Mouse (Mus musculus): ENCODE measurements at regions not wholly inside any gene's neighbourhood (a gene's known extent, or its start where the extent isn't known, plus 50 kb on each side); places are given as distances from the start of the nearest gene placed in this dataset.

DNA sequence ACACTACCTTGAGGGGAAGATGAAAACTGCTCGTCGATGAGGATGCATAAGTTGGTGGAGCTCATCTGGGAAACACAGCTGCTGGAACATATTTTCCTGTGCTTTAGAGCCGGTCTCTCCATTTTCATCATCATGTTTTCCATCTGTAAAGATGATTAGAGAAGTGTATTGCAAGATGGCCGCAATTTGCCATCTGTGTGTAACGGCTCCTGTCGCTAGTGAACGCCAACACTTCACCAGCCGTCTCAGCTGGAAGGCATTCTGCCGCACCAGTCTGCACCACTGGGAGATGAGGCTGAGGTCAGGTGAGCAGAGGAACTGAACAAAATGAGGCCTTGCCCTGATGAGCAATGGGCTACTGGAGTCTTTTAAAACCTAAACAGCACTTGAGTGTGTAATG, 57.4 kb downstream of the Gm21962 start:
- Histone ChIP-seq H3K9me3 (no peaks in the 10 kb centered on the region), H3K4me2 (no peak overlapping the region), H3K27ac (no peak overlapping the region), H3K27me3 (no peaks in the 10 kb centered on the region), H3K36me3 (no peaks in the 10 kb centered on the region), H3K9ac (replicated peaks) (no peak overlapping the region), H3K4me3 (replicated peaks) (no peak overlapping the region), H3K4me1 (replicated peaks) (no peaks in the 10 kb centered on the region)
- ATAC-seq (ENCODE audit: insufficient number of reproducible peaks, insufficient read depth, low FRiP score, low TSS enrichment, low read depth) = no peak
- 76% methylated on average over 9 of the region's 9 CpGs for WGBS

DNA sequence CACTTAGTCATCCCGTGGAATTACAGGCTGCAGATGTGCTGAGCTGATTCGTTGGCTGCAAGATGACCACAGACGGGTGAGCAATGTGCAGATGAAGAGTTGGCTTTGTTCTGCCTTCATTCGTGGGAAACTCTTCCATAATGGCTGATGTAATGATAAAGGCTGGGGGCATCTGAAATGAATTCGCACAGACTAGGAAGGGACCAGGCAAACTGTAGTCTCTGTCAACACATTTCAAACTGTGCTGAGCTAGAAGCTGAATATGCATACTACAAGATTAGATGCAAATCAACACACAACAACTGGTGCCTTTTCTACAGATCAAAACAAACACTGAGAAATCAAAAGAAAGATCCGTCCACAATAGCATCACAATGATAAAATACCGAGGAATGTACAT, 58.1 kb downstream of the Gm21962 start:
- Histone ChIP-seq H3K4me1 (replicated peaks) (no peaks in the 10 kb centered on the region), H3K27ac (no peak overlapping the region), H3K27me3 (no peaks in the 10 kb centered on the region), H3K4me2 (no peak overlapping the region), H3K9me3 (no peaks in the 10 kb centered on the region), H3K9ac (replicated peaks) (no peak overlapping the region), H3K4me3 (replicated peaks) (no peak overlapping the region), H3K36me3 (no peaks in the 10 kb centered on the region)
- WGBS = 84% methylated on average over 7 of the region's 7 CpGs
- ATAC-seq (ENCODE audit: insufficient number of reproducible peaks, insufficient read depth, low FRiP score, low TSS enrichment, low read depth) = no peak

DNA sequence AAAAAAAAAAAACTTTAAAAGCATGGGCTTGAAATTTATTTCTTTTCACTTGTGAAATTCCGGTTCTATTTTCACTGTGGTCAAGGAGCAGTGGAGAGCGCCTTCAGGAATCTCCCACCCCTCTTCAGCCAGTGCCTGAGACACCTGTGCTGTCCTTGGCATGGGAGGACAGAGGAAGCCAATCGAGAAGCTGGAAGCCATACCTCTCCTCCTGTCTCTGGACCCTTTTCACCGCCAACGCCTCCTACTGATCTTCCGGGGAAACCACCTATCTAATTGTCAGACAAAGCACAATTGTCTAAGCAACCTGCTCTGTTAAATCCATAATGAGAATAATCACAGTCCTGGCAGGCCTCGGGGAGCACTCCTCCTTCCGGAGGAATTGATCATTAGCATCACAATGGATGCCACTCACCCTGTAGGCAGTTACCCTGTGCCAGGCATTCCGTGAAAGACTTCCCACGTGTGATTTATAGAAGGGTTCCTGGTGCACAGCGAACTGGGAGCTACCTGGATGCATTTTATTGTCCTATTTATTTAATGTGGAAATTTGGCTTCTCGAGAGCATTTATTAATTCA, 66.0 kb downstream of the Gm21962 start:
- H3K27ac ChIP-seq = no peak overlapping the region
- WGBS = 61% methylated on average over 12 of the region's 12 CpGs
- no peak for ATAC-seq (ENCODE audit: insufficient number of reproducible peaks, insufficient read depth, low FRiP score, low TSS enrichment, low read depth)

DNA sequence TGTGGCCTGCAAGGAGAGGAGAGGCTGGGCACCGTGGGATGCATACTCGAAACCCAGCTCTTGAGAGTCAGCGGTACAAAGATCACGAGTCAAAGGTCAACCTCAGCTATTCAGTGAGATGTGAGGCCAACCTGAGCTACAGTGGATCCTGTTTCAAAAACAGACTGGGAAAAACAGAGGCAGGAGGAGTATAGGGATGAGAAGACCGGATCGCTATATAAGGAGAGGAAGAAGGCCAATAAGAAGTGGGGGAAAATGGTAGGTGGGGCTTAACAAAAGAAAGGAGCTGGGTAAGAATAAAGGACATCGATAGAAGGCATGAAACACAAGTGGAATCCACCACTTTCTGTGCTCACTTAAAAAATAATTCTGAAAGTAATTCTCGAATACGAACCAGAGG, 70.2 kb downstream of the Gm21962 start:
- H3K4me1 ChIP-seq (replicated peaks) = 0 out of 2 replicates have a peak, but pooled peaks cover 5% of the 10 kb centered on the region
- H3K9me3 ChIP-seq = no peaks in the 10 kb centered on the region
- no peaks in the 10 kb centered on the region for H3K27me3 ChIP-seq
- H3K9ac ChIP-seq (replicated peaks) = no peak overlapping the region
- H3K4me3 ChIP-seq (replicated peaks) = no peak overlapping the region
- no peak overlapping the region for H3K27ac ChIP-seq
- H3K36me3 ChIP-seq = no peaks in the 10 kb centered on the region
- WGBS = 80% methylated on average over 9 of the region's 9 CpGs
- H3K4me2 ChIP-seq = no peak overlapping the region
- no peak for ATAC-seq (ENCODE audit: insufficient number of reproducible peaks, insufficient read depth, low FRiP score, low TSS enrichment, low read depth)

More for the DNA sequence above, 66.0 kb downstream of the Gm21962 start:
- H3K9ac ChIP-seq (replicated peaks) = no peak overlapping the region
- no peaks in the 10 kb centered on the region for H3K36me3 ChIP-seq
- H3K27me3 ChIP-seq = no peaks in the 10 kb centered on the region
- no peak overlapping the region for H3K4me2 ChIP-seq
- no peak overlapping the region for H3K4me3 ChIP-seq (replicated peaks)
- 0 out of 2 replicates have a peak, but pooled peaks cover 3% of the 10 kb centered on the region for H3K4me1 ChIP-seq (replicated peaks)
- H3K9me3 ChIP-seq = no peaks in the 10 kb centered on the region

DNA sequence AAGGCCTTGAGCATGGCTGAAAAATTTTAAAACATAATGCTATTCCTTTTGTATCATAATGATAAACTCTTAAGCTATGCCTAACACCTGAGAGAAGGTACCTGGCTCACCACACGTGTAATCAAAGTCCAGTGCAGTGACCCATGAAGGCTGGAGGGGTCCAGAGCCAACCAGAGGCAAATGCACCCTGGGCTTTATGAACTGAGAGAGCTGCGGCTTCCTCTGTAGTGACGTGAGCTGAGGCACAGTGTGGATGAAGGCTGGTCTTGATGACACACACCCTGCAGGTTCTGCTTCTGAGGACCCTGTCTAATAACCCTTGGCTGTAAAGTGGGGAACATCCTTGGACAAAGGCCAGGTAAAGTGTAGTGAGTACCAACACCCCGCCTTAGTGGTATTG, 70.8 kb downstream of the Gm21962 start:
- Histone ChIP-seq H3K9me3 (no peaks in the 10 kb centered on the region), H3K27me3 (no peaks in the 10 kb centered on the region), H3K4me3 (replicated peaks) (no peak overlapping the region), H3K27ac (no peak overlapping the region), H3K9ac (replicated peaks) (no peak overlapping the region), H3K4me2 (no peak overlapping the region), H3K4me1 (replicated peaks) (0 out of 2 replicates have a peak, but pooled peaks cover 5% of the 10 kb centered on the region), H3K36me3 (no peaks in the 10 kb centered on the region)
- ATAC-seq (ENCODE audit: insufficient number of reproducible peaks, insufficient read depth, low FRiP score, low TSS enrichment, low read depth) = no peak
- 72% methylated on average over 4 of the region's 4 CpGs for WGBS

DNA sequence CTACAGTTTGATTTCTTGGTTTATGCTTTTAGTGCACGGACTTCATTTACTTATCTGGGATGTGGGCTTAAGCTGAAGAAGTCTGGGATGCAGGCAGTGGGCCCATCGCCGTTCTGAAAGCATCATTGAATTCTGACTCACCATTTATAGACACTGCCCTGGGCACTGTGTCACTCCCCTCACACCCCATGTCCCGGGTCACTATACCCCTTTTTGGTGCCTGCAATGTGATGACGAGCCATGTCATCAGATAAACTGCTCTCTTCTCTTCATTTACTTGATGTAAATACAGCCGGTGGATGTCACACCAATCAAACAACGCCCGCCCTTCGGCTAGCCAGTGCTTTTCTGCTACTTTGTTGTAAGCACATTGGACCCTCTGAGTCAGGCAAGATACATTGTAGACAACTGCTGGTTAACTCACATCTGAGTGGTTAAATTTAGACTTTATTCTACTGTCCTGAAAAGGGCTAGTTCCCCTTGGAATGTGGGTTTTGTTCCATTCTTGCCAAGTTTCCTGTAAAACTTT, 80.5 kb downstream of the Gm21962 start:
- Histone ChIP-seq H3K9ac (replicated peaks) (no peak overlapping the region), H3K36me3 (no peaks in the 10 kb centered on the region), H3K27me3 (no peaks in the 10 kb centered on the region), H3K4me1 (replicated peaks) (peaks cover 15% of the 10 kb centered on the region), H3K4me3 (replicated peaks) (no peak overlapping the region), H3K9me3 (no peaks in the 10 kb centered on the region), H3K4me2 (no peak overlapping the region), H3K27ac (no peak overlapping the region)
- WGBS = 87% methylated on average over 9 of the region's 9 CpGs
- no peak for ATAC-seq (ENCODE audit: insufficient number of reproducible peaks, insufficient read depth, low FRiP score, low TSS enrichment, low read depth)

DNA sequence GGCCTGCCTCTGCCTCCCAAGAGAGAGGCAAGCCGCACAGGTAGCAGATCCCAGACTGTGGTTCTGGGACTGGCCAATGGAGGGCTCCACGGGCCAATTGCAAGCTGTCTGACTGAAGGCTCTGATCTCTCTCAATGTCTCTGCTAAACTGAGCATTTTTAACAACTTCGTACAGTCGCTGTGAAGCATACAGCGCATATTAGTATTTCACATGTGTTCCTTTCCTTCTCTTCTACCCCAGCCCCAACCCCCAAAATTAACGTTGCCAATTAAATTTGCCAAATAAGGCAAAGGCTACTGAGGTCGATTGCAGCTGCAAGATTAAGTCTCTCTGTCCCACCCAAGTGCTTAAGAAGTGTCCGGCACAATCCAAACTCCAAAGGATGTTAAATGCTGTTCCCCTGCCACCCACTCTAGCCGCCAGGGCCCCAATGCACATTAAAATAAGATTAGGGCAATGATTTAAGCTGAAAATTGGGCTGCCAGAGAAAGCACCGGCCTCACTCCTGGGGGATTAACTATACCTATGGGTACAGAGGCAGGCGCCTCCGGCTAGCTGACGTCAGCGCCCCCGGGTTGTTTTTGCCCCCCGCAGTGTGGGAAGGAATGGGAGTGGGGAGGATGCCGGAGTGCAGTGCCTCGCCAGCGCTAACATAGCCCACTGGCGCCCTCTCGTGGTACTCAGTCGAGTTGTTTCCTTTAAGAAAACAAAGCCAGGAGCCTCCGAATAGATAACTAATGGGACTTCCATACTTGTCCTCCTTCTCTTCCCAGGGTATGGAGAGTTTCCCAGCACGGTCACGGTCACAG, 81.3 kb downstream of the Gm21962 start:
- H3K27ac ChIP-seq = peak overlapping the region; percentile 70
- peak overlapping the region; percentile 52 for H3K4me2 ChIP-seq
- H3K4me1 ChIP-seq (replicated peaks) = peaks cover 15% of the 10 kb centered on the region
- WGBS = 12% methylated on average over 25 of the region's 25 CpGs
- H3K27me3 ChIP-seq = no peaks in the 10 kb centered on the region
- H3K4me3 ChIP-seq (replicated peaks) = peak overlapping the region; percentile 29
- no peak overlapping the region for H3K9ac ChIP-seq (replicated peaks)
- peak; percentile 85 for ATAC-seq (ENCODE audit: insufficient number of reproducible peaks, insufficient read depth, low FRiP score, low TSS enrichment, low read depth)
- H3K36me3 ChIP-seq = no peaks in the 10 kb centered on the region
- no peaks in the 10 kb centered on the region for H3K9me3 ChIP-seq

DNA sequence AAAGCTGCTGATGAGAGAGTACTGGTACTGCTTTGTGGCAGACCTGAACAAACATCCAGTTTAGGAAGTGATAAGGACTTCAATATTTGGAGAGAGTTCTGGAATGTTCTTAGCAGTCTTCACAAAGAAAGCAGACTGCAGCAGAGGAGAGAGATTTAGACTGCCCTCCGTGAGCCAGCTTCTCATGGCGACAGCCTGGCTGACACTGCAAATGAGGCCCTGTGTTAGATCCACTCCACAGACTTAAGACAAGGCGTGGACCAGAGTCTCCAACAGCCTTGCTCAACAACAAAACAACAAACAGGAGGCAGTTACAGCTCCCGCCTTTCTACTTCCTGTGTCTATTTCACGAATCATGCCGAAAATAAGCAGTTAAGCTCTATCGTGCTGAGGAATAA, 81.9 kb downstream of the Gm21962 start:
- Histone ChIP-seq H3K9ac (replicated peaks) (no peak overlapping the region), H3K27ac (peak overlapping the region; percentile 66), H3K9me3 (no peaks in the 10 kb centered on the region), H3K27me3 (no peaks in the 10 kb centered on the region), H3K4me1 (replicated peaks) (peaks cover 15% of the 10 kb centered on the region), H3K4me3 (replicated peaks) (no peak overlapping the region), H3K36me3 (no peaks in the 10 kb centered on the region), H3K4me2 (peak overlapping the region; percentile 52)
- ATAC-seq (ENCODE audit: insufficient number of reproducible peaks, insufficient read depth, low FRiP score, low TSS enrichment, low read depth) = 0 out of 2 replicates have a peak, but pooled peaks have one; percentile 5
- WGBS = 64% methylated on average over 7 of the region's 7 CpGs

DNA sequence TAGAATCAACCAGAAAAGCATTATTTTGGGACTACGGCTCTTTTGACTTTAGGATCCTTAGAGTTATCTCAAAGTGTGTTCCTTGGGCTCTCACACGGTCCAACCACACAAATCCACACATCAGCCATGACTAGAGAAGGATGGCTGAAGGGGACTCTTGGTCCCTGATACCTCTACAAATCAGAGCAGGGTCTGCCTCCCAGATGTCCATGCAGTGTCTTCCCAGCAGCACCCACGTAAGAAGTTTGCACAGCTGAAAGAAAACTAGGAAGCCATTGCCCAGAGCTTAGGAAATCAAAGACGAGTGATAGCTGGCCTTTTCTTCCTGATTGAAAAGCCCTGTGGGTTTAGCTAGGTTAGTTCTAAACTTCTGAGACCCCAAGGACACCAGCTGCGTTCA, 84.1 kb downstream of the Gm21962 start:
- peaks cover 8% of the 10 kb centered on the region; the same call in 1 of the 2 replicates for H3K4me1 ChIP-seq (replicated peaks)
- no peaks in the 10 kb centered on the region for H3K36me3 ChIP-seq
- no peaks in the 10 kb centered on the region for H3K9me3 ChIP-seq
- H3K4me2 ChIP-seq = no peak overlapping the region
- no peak overlapping the region for H3K9ac ChIP-seq (replicated peaks)
- H3K27me3 ChIP-seq = no peaks in the 10 kb centered on the region
- WGBS = 86% methylated on average over 5 of the region's 5 CpGs
- no peak overlapping the region for H3K4me3 ChIP-seq (replicated peaks)
- ATAC-seq (ENCODE audit: insufficient number of reproducible peaks, insufficient read depth, low FRiP score, low TSS enrichment, low read depth) = no peak
- no peak overlapping the region for H3K27ac ChIP-seq

DNA sequence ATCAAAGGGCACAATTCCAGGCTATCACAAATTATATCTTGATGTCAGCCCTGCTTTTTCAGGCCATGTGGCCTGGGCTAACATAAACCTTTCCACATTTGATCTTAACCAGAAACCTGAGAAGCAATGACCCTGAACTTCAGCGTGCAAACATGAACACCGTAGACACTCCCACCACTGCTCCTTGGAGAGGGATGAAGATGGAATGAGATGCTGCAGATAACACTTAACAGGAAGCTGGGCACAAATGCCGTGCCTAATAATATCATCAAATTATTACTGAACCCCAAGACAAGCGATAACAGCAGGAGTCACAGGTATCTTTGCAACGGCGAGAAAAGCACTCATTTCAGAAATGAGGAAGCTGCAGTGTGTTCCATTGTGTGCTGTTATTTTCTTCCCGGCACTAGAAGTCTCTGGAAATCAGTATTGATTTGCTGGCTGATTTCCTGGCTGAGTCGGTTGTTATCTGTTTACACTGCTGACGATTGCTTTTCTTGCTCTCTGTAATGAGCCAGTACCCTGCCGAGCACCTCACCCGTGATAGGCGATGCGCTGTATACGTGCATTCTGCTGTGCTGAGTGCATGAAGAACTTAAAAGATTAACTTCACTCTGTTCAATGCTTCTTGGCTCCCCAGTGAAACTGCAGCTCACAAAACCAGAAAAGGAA, 91.0 kb downstream of the Gm21962 start:
- no peak for ATAC-seq (ENCODE audit: insufficient number of reproducible peaks, insufficient read depth, low FRiP score, low TSS enrichment, low read depth)
- Histone ChIP-seq H3K4me1 (replicated peaks) (no peaks in the 10 kb centered on the region), H3K9ac (replicated peaks) (no peak overlapping the region), H3K4me3 (replicated peaks) (no peak overlapping the region), H3K36me3 (no peaks in the 10 kb centered on the region), H3K4me2 (no peak overlapping the region), H3K27ac (no peak overlapping the region), H3K27me3 (no peaks in the 10 kb centered on the region), H3K9me3 (no peaks in the 10 kb centered on the region)
- 75% methylated on average over 14 of the region's 14 CpGs for WGBS

DNA sequence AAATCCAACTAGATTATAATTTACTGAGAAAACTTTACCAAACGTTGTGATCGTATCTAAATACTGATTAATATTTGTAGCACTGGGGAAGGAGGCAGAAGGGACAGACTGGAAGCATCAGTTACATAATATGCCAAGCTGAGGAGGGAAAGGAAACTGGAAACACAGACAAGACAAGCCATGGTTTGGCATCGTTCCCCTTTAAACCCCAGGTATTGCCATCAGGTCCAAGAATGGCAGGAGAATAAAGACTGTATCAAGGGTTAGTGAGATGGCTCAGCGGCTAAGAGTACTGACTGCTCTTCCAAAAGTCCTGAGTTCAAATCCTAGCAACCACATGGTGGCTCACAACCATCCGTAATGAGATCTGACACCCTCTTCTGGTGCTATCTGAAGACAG, 92.1 kb downstream of the Gm21962 start:
- 92% methylated on average over 5 of the region's 5 CpGs for WGBS

More for the DNA sequence above, 92.1 kb downstream of the Gm21962 start:
- Histone ChIP-seq H3K4me2 (no peak overlapping the region), H3K36me3 (no peaks in the 10 kb centered on the region), H3K27me3 (no peaks in the 10 kb centered on the region), H3K27ac (no peak overlapping the region), H3K4me3 (replicated peaks) (no peak overlapping the region), H3K9me3 (no peaks in the 10 kb centered on the region), H3K9ac (replicated peaks) (no peak overlapping the region), H3K4me1 (replicated peaks) (no peaks in the 10 kb centered on the region)
- ATAC-seq (ENCODE audit: insufficient number of reproducible peaks, insufficient read depth, low FRiP score, low TSS enrichment, low read depth) = no peak
